Mouse (Mus musculus): ENCODE data around the gene Diaph2.
"Not testable (repeated sequence)": the region's sequence is repeated elsewhere in the genome, so short reads cannot be mapped to it uniquely, and the experiment has no call there.

Gene Diaph2

DNA sequence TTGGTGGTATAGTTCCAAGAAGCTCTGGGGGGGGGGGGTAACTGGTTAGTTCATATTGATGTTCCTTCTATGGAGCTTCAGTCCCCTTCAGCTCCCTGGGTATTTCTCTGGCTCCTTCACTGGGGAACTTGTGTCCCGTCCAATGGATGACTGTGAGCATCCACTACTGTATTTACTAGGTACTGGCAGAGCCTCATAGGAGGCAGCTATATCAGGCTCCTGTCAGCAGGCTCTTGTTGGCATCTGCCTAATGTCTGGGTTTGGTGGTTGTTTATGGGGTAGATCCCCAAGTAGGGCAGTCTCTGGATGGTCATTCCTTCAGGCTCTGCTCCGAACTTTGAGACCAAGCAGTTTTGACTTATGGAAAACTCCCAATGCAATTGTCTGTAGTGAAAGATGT, 50.4 kb downstream of the Diaph2 start:
- in situ Hi-C loops (cut with MseI, MboI): not testable (repeated sequence)

DNA sequence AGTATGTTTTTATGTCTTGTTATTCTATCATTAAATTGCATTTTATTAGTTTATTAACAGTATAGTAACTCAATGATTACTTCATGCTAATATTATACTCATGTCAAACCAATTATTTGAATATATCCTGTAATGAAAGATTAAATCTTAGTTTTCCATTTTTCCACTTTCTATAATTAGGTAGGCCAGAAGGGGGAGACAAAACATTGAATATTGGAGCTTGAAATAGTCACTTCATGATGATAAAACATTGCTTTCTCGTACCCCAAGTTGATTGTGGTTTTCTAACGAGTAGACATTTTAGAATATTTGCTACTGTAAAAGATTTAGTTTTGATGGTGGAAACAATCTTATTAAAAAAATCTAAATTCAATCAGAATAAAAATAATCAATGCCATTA, 82.4 kb downstream of the Diaph2 start:
- in situ Hi-C loops (cut with MseI, MboI): no loop called here

DNA sequence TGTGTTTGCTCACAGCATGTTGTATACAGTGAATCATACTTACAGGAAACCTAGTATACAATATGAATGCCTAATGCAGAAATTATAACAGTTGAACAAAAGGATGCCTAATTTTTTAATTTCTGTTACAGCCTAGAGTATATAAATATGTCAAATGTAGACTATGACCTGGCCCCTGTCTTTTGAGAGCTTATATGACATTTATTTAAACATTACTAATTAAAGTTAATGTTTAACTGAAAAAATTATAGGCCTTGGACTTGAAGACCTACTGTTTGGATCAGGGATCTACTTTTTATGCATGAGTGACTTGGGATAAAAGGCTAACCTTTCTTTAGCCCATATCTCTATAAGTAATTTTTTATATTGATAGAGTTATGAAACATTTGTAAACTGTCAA, 84.3 kb downstream of the Diaph2 start:
- in situ Hi-C loops (cut with MseI, MboI): no loop called here

DNA sequence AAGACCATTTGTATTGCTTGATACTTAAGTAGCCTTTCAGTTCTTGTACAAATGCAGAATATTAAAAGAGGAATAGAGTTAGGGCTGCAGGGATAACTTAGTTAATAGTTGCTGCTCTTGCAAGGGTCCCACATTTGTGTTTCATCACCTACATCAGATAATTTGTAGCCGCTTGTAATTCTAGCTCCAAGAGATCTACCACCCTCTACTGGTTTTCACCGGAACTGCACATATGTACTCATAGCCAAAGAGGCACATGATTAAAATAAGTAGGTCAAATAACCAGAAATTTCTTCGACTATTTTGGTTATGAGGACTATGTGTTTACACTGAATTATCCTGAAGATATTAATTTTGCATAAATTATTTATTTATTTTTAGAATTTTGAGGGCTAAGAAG, 134.9 kb downstream of the Diaph2 start:
- in situ Hi-C loops (cut with MseI, MboI): no loop called here

DNA sequence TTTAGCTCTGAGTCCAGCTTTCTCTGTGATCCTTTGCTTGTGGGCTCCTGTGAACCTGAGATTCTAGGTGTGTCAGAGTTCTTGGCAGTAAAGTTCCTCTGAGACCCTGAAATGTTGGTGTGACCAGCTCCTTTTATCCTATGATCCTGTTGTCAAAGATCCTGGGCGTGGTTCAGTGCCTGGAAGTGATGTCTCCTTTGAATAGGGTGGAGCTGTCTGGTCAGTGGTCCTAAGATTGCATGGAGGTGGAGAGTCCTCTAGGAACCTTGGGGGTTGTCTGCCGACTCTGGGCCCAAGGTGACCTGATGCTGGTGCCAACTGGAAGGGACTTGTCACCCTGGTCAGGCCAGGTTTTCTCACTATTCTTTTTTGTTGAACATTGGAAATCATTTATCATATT, 176.3 kb downstream of the Diaph2 start:
- in situ Hi-C loops (cut with MseI, MboI): no loop called here

DNA sequence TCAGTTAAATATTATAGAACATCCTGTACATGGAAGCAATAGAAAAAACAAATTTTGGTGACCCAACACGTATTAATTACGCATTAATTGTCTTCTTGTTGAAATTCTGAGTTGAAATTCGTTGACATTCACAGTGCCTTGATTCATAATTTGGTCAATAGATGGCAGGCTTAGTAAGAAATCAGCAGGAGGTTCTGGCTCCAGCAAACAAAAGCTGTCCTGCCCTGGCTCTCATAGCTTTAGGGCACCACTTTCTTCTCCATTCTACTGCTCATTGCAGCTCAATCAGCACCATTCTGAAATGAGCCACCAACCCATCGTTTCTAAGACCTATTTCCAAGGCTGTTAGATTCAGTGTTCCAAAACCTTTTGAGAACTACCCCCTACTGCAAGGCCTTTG, 225.3 kb downstream of the Diaph2 start:
- in situ Hi-C loops (cut with MseI, MboI): no loop called here

DNA sequence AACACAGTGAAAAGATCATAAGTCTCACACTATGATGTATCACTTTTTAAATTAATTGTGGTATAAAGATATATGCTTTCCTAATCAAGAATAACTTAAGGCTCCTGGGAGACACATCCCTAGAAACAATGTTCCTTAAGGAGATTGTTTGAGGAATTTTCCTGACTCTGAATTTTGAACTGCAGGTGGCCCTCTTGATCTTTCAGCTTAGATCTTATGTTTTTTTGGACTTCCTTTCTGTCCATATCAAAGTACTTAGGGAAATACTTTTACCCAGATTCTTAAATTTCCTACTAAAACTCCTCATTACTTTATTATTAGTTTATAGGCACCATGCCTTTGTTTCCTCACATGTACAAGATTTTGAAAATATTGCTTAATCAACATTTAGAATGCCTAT, 258.7 kb downstream of the Diaph2 start:
- in situ Hi-C loops (cut with MseI, MboI): no loop called here

DNA sequence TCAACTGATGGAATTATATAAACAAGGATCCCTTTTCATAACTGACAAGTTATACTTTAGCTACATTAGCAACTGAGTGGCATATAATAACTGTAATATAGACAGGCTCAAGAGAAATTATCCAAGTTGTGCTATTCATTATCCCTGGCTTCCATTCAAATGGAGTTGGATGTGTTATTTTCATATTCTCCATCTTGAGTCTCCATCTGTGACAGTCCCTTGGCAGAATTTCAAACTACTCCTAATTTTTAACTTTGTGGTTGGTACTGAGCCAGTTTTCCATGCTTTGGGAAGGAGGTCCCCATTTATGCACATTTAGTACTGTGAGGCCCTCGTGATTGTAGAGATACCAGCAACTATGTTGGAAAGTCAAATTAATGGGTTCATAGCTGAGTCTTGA, 270.2 kb downstream of the Diaph2 start:
- in situ Hi-C loops (cut with MseI, MboI): no loop called here

DNA sequence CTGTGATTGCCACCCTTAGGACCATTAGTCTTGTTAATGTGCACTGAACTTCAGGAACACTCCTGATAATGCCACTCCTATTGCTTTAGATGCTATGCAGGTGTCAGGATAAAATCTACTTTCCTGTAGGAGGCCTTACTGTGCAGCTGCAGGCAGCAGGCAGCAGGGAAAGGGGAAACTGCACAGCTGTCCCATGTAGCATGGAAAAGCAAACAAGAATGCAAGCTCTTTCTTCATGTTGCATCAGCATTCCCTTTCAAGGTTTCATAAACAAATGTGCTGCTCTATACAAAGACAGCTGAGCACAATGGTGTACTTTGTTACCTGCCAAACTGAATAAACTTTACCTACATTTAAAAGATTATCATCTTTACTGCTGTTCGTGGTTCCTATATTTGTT, 295.0 kb downstream of the Diaph2 start:
- in situ Hi-C loops (cut with MseI, MboI): no loop called here

DNA sequence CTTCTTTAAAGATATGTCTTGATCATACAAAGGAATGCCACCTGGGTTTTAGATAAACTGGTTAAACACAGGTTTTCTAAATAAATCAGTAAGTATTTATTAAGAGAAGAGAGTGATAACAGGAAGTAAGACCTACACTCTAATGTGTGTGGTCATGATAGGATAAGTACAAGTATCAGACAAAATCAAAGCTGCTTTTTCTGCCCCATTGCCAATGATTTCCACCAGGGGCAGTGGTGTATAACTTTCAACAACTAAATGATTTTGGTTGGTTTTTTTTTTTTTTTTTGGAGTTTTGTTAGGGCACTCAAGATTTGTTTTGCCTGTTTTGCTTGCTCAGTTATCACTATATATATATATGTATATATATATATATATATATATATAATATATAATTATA, 399.7 kb downstream of the Diaph2 start:
- in situ Hi-C loops (cut with MseI, MboI): no loop called here

DNA sequence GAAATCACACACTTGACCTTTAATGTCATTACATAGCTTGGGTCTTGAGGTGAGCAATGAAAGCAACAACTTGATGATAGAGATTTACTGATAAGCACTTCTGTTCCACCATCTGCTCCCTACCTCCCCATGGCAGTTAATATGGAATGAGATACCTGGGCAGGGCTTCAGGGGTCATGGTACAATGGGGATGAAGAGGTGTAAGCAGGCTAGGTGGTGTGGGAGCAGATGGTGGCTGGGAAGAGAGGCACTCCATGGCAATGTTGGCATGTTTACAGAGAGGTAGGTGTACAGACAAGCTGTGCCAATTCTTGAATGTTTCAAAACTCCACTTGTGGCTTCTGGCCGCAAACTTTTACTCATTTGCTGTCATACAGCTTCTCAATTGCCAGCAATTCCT, 402.6 kb downstream of the Diaph2 start:
- in situ Hi-C loops (cut with MseI, MboI): no loop called here

DNA sequence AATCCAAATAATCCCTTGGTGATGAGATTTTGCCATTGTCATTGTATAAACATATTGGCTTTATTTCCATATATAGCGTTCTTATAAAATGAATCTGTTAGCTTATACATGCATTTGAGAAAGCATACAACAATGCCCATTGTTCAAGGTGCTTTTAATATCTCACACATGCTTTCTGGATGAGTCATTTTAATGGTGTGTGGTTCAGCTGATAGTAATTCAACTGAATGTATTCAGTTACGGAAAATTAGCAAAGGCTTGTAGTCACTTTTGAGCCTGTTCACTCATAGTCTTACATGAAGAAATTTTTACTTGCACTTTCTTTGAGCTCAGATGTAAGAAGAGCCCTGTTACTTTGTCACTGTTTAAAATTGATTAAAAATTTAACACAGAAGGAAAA, 423.6 kb downstream of the Diaph2 start:
- in situ Hi-C loops (cut with MseI, MboI): no loop called here

DNA sequence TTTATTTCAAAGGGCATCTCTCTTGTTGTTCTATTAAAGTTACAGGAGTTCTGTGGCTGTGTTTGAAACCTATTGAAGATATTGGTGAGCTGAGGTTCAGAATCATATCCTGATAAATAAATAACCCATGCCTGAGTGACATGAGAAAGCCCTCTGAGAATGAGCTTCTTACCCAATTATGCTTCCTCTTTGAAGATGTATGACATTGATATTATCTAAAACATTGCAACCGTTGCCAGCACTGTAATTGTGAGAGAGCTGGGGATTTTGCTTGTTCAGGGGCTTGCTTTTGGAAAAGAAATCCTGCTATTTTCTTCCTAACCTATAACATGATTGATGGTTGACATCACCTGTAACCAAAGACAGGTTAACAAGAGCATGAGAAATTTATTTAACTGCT, 438.3 kb downstream of the Diaph2 start:
- in situ Hi-C loops (cut with MseI, MboI): no loop called here

DNA sequence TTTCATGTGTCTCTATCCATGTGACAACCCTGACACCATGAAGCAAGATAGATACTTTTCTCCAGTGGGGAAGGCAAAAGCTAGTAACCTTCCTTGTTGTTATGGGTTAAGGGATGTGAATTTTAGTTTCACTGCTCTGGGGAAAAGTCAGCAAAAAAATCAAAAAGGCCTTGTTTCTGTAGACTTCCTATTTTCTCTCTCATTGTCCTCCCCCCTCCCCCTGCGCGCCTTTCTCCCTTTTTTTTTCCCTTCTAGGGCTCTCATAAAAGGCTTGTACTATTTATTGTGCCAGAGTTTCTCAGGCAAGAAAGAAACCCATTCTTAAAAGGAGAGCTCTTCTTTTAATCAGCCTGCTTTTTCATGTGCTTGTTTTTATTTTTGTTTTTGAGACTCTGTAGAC, 438.9 kb downstream of the Diaph2 start:
- in situ Hi-C loops (cut with MseI, MboI): no loop called here

DNA sequence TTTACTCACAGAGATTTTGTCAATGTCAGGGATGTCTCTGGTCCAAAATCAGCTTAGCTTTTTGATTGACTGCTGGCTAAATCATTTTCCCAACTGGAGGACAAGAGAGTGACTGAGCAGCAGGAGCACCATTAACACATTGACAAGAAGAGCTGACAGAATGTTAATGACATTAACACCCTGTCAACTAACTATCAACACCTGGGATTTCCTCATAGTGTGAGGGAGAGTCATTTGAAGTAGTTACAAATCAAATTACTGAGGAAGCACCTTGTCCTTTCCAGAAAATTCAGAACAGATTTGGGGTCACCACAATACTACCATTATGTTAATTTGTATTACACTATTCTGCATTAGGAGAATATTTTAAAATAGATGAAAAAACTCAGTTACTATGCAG, 439.7 kb downstream of the Diaph2 start:
- in situ Hi-C loops (cut with MseI, MboI): no loop called here

DNA sequence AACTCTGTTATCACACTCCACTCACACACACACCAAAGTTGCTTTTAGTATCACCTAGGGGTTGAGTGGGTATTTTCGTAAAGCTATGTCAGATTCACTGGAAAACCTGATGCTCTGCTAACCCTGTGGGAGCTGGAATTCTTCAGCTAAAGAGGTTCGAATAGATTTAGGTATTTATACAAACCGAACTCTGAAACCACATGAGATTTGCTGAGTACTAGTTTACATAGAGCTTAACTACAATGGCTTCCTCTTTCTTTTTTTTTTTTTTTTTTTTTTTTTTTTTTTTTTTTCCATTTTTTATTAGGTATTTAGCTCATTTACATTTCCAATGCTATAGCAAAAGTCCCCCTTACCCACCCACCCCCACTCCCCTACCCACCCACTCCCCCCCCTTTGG, 447.9 kb downstream of the Diaph2 start:
- in situ Hi-C loops (cut with MseI, MboI): not testable (repeated sequence)

DNA sequence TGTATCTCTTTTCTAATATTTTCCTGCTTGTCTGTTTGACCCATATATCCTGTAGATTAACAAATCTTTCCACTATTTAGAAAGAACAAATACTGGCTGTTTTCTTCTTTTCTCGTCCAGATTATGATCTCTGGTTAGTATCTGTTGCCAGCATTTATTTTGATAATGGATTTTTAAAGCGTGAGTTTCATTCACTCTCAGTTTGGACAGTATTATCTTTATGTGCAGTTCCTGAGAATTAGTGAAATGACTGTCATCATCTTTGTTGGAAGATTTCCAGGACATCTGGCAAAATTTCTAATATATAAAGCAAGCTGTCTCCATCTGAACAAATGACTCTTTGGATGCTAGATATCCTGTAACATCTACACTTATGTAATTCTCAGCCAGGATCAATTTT, 455.7 kb downstream of the Diaph2 start:
- in situ Hi-C loops (cut with MseI, MboI): no loop called here

DNA sequence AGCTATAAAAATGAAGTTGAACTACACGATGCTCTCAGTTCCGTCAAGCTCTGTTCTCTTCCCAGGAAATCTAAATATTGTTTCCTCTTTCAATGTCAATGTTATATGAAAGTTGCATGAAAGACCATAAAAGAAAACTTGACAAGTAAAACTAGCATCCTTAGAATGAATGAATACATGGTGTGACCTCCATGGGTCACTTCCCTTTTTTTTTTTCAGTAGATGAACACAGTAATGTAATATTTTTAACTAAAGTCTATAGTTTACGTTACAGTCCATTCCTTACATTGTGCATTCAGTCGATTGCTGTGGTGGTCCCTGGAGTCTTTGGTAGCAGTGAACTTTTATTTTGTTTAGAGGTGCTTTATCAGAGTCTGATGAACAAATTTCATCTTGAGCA, 462.7 kb downstream of the Diaph2 start:
- in situ Hi-C loops (cut with MseI, MboI): no loop called here

DNA sequence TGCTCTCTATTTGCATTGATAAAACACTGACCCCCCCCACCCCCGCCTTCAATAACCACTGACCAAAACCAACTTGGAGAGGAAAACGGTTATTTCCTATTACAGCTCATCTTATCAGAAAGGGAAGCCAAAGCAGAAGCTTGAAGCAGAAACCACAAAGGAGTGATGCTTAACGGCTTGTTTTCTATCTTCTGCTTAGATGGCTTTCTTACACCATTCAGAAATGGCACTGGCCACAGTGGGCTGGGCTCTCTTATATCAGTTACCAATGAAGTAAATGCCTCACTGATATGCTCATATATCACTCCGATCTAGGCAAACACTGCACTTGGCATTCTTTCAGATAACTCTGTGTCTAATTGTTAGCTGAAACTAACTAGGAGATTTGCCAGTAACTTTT, 463.2 kb downstream of the Diaph2 start:
- in situ Hi-C loops (cut with MseI, MboI): no loop called here

DNA sequence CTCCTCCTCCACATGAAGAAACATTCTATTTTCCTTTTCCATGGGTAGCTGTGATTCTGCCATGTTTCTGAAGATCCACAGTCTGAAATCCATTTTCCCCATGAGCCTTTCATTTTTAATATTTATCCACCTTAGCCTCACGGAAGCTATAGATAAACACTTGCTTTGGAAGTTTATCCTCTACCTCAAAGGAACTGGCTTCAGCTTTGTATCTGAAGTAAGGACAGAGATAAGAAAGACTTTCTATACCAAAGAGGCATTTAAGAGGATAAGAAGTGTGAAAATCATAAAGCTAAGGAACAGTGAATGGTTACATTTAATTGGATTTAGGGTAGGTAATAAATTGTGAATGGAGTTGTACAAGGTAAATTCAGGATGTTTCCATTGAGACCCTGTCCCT, 480.5 kb downstream of the Diaph2 start:
- in situ Hi-C loops (cut with MseI, MboI): no loop called here

DNA sequence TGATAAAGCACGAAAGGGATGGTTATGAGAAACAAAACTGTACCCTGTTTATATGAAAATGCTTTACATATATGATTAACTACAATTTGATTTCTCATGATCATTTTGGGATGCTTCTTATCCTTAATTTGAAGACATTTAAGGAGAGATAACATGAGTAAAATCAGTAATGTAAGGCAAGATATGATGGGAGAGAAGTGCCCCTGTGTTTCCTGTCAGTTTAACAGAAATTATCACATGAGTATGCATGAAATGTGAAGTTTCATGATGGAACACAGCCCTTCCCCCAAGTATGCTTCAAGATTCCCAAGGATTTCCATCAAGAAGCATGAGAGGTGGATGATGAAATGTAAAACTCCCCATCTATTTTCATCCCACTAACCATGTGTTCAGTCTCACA, 485.6 kb downstream of the Diaph2 start:
- in situ Hi-C loops (cut with MseI, MboI): no loop called here

DNA sequence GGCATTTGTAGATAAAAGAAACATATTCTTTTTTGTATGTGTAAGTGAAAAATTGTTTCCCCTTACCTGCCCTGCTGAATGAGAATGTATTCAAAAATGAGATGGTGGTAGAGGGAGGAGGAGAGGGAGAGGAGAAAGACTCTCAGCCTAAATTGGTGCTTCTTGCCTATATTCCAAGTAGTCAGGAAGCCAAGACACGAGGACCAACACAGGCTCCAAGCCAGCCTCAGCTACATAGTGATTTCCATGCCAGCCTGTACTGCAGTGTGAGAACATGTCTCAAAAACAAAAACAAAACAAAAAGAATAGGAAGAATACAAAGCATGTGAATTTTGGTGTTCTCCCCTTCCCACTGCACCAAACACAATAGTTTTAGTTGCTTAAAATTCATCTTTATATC, 497.1 kb downstream of the Diaph2 start:
- in situ Hi-C loops (cut with MseI, MboI): no loop called here

DNA sequence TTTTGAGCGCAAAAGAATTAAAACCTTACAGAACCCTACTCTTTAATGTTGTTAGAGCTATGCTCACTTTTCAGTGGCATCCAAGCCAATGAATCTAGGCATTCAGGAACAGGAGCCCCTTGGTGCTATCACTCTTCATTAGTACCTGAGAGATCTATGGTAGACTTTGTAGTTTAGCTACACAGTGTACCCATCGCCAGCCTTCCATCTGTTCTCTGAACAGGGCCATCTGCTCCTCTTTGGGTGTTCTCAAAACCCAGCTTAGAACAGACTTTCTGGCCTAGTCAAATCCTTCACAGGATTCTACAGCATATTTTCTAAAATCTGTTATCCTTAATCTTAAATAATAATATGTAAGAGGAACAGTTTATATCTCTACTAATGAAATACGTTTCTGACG, 504.1 kb downstream of the Diaph2 start:
- in situ Hi-C loops (cut with MseI, MboI): no loop called here

DNA sequence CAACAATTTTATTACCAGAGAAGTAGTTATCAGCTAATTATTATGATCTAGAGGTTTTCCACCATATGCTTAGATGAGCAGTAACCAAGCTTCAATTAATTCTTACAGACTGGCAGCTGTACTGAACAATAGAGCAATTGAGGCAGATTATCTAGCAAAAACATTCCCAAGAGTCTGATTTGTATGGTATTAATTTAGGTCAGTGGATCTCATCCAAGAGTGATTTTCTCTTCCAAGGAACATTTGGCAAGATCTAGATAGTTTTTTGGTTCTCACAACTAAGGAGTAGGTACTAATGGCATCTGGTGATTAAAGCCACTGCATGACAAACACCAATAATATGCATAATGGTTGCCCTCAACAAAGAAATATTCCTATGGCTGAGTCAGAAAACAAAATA, 516.2 kb downstream of the Diaph2 start:
- in situ Hi-C loops (cut with MseI, MboI): no loop called here

DNA sequence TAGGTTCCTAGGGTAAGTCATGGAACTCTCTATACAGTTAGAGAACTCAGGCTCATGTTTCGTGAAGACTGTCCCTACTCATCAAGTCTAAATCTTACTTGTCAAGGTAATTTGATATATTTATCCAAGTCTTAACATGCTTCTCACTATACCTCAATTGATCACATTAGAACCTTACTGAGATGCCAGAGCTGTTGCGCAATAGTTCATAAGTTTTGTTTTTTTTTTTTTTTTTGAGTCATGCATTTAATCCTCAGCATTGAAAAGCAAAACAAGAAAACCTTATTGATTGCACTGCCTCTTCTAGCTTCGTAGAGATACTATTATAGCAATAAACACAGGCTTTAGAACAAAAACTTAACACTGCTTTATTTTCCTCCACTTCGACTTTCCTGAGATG, 529.6 kb downstream of the Diaph2 start:
- in situ Hi-C loops (cut with MseI, MboI): no loop called here
